Mouse (Mus musculus): ENCODE data around the gene Dcaf1.
A peak's percentile ranks its signal among the peaks of the same experiment; 100 is the strongest.

The Dcaf1 gene

GRCm38 (mm10) chr9:106876666-106877065 is 55.0 kb downstream of the Dcaf1 start:
- DNase-seq (ENCODE audit: low read depth, low spot score), result no peak

- DNase-seq (ENCODE audit: low read depth, low spot score), result no peak
Measured at GRCm38 (mm10) chr9:106879471-106879870, 57.8 kb downstream of the Dcaf1 start.

- no peak for DNase-seq (ENCODE audit: low read depth, low spot score)
Measured at GRCm38 (mm10) chr9:106881071-106881755, 59.5 kb downstream of the Dcaf1 start.

- no peak for DNase-seq (ENCODE audit: low read depth, low spot score)
Measured at GRCm38 (mm10) chr9:106882176-106882575, 60.5 kb downstream of the Dcaf1 start.

GRCm38 (mm10) chr9:106883085-106883484 is 61.4 kb downstream of the Dcaf1 start:
- DNase-seq (ENCODE audit: low read depth, low spot score), result no peak

- peak; percentile 27 for DNase-seq (ENCODE audit: low read depth, low spot score)
Measured at GRCm38 (mm10) chr9:106884306-106884705, 62.6 kb downstream of the Dcaf1 start.

- DNase-seq (ENCODE audit: low read depth, low spot score), result no peak
Measured at GRCm38 (mm10) chr9:106884996-106885900, 63.6 kb downstream of the Dcaf1 start.

GRCm38 (mm10) chr9:106885901-106886731 is 64.4 kb downstream of the Dcaf1 start:
- peak; percentile 62 for DNase-seq (ENCODE audit: low read depth, low spot score)

- DNase-seq (ENCODE audit: low read depth, low spot score), result peak; percentile 99
Measured at GRCm38 (mm10) chr9:106886828-106887702, 65.4 kb downstream of the Dcaf1 start, which contains the start of gene Rbm15b. Gene Rbm15b (minus strand): TSS chr9:106887428.

- DNase-seq (ENCODE audit: low read depth, low spot score), result no peak
Measured at GRCm38 (mm10) chr9:106888346-106888745, 66.7 kb downstream of the Dcaf1 start.

- no peak for DNase-seq (ENCODE audit: low read depth, low spot score)
Measured at GRCm38 (mm10) chr9:106889321-106889720, 67.6 kb downstream of the Dcaf1 start.

- DNase-seq (ENCODE audit: low read depth, low spot score), result no peak
Measured at GRCm38 (mm10) chr9:106890496-106891240, 69.0 kb downstream of the Dcaf1 start.

GRCm38 (mm10) chr9:106891341-106891741 is 69.7 kb downstream of the Dcaf1 start:
- DNase-seq (ENCODE audit: low read depth, low spot score), result peak; percentile 57

GRCm38 (mm10) chr9:106891829-106892551 is 70.3 kb downstream of the Dcaf1 start, which contains the start of gene Manf:
Gene Manf (minus strand): TSS chr9:106891979.
- peak; percentile 99 for DNase-seq (ENCODE audit: low read depth, low spot score)

GRCm38 (mm10) chr9:106892552-106892875 is 70.8 kb downstream of the Dcaf1 start:
- DNase-seq (ENCODE audit: low read depth, low spot score), result no peak

GRCm38 (mm10) chr9:106893327-106893726 is 71.7 kb downstream of the Dcaf1 start:
- DNase-seq (ENCODE audit: low read depth, low spot score), result peak; percentile 30

GRCm38 (mm10) chr9:106898901-106899300 is 77.2 kb downstream of the Dcaf1 start:
- no peak for DNase-seq (ENCODE audit: low read depth, low spot score)

GRCm38 (mm10) chr9:106901596-106901995 is 79.9 kb downstream of the Dcaf1 start:
- no peak for DNase-seq (ENCODE audit: low read depth, low spot score)

- no peak for DNase-seq (ENCODE audit: low read depth, low spot score)
Measured at GRCm38 (mm10) chr9:106903099-106903790, 81.6 kb downstream of the Dcaf1 start.
